Mouse (Mus musculus): ENCODE measurements around the gene Cdk18. TPM values are rescaled to one million over a fixed set of nuclear protein-coding genes. Genes with fewer than 3 reads are reported as not detected.
"Not testable (repeated sequence)": the region's sequence is repeated elsewhere in the genome, so short reads cannot be mapped to it uniquely, and the experiment has no call there.

Gene Cdk18
- total RNA-seq (2021), result 10 to 100 TPM; 14.9 to 22.5 TPM
- polyA plus RNA-seq (2012; rRNA removed), result 36.3 and 42.5 TPM in 2 replicates
- long read RNA-seq, full-length matches to known transcripts, result 11 of 19 reads
- long read RNA-seq, partial matches to known transcripts, result 2 of 19 reads
- long read RNA-seq, other reads (novel, unspliced or antisense), result 6 of 19 reads

DNA sequence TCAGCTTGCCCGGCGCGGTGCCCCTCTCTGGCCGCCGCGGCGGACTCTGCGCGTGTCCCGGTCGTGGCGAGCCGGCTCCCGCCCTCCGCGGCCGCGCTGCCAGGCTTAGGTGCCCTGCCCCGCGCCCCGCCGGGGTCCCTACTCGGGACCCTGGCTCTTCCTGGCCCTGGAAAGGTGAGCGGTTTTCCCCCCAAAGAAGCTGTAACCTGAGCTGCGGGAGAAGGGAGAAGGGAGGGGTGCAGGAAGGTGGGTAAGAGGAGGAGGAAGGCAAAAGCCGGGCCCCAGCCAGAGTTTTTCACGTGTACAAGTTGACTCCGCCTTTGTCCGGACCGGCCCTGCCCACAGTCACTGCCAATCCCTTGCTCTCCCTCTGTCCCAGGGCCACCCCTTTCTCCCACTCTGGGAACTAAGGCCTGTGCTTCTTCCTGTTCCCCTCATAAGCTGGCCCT is at the start of gene Cdk18:
Gene Cdk18, minus strand, starts transcription at position 269 of the 449 bp plus-strand sequence.
- DNase-seq, result peak; percentile 91

DNA sequence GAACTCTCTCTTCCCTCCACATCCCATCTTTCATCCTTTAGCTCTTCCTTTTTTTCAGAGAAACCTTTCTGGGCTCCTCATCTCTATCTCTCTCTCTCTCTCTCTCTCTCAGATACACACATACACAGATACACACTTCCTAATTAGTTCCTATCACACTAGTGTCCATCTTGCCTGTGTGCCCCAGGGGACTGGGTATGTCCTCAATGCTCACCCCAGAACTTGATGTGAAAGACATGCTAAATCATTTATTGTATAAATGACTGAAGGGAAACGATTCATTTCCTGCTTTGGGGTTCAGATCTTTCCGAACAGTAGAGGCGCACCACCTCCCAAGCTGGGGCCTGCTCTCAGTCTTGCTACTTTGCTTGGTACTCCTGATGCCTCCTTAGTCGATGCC is 49.7 kb upstream of the Cdk18 start:
- DNase-seq, result no peak

DNA sequence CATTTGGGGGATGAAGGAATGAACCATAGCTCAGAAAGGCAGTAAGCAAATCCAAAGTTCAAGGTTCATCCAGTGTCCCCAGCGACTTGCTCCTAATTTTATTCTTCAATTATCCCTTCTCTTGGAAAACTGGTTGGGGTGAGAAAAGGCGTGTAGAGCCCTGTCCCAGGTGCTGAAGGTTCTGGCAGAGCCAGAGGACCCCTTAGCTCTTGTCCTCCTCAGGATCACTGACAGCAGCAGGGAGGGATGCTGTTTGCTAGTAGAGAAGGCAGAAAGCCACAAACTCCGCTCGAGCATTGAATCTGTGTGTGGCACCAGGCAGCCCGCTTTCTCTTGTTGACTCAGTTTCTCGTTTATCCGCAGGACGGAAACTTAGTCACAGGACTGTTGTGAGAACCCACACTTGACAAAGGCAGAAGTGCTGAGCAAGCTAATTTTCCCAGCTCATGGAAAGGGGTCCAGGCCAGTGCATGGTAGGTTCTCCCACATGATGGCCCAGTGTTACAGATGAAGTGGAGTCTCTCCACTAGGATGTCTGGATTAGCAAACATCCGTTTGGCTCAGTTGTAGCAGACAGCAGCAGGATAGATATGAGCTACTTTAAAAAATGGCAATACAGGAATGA is 49.1 kb upstream of the Cdk18 start:
- DNase-seq, result no peak

DNA sequence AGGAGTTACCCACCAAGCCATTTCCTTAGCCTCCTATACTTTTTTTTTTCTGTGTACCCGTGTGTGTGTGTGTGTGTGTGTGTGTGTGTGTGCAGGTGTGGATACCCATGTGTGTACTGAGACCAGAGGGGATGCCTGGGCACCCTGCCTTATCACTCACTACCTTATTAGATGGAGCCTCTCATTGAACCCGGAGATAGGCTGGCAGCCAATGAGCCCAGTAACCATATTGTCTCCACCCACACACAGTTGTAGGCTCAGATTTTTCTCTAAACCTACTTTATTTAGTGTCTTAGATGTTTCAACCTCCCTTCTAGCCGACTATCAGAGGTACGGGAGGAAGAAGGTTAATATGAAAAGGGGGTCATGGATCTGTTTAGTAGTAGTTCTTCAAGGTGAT is 46.8 kb upstream of the Cdk18 start:
- no peak for DNase-seq

DNA sequence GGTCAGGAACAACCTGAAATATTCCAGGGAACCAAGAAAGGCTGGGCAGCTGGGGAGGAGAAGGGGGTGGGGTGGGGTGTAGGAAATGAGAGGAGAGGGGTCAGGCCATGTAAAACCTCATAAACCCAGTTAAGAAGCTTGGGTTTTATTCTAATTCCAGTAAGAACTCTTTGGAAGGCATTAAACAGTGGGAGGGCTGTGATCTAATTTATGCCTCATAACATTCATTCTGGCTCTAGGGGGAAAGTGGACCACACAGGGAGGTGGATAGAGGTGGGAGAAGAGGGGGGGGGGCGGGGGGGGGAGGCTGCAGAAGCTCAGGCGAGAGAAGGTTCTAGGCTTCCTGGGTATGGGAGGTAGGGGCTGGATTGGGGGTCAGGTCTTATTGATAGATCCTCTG is 32.1 kb upstream of the Cdk18 start:
- no peak for DNase-seq

DNA sequence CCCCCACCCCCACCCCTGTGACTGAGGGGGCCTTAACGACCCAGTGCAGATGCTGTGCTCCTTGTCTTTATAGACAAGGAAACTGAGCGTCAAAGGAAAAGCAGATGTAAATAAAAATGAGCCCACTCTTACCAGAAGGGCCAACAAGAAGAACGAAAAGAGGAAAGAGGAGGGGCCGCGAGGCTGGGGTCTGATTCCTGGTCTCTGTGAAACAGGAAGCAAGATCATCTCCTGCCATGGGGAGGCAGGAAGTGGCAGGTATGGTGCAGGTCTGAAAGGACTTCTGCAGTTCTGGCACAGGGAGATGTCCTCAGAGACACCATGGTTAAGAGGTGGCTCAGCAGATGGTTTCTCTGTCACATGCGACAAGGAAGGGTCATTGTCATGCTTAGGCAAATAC is 31.2 kb upstream of the Cdk18 start:
- DNase-seq, result no peak

DNA sequence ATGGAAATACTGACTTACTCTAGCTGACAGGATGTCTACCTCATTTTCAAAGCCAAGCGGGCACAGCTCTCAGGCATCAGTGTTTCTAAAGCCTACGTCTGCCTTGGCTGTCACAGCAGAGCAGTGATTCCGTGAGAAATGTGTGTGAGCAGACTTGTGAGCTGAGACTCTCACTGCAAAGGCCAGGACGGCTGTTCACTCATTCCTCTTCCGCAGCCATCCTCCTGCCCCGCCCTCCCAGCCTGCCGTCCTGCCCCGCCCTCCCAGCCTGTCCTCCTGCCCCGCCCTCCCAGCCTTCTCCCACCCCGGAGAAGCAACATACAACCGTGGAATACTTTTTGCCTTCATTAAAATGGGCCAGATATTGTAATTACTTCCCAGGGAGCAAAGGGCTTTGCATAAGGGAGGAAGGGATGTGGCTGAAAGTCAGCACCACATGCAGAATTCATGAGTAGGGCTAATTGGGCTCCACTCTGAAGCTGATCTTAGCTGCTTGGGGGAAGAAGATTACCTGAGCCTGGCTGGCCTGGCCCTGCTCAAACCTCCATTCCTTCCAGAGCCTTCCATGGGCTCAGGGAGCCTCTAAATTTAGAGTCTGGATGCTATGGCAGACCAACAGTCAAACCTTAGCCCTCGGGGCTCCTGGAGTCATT is 28.8 kb upstream of the Cdk18 start:
- DNase-seq, result peak; percentile 44

DNA sequence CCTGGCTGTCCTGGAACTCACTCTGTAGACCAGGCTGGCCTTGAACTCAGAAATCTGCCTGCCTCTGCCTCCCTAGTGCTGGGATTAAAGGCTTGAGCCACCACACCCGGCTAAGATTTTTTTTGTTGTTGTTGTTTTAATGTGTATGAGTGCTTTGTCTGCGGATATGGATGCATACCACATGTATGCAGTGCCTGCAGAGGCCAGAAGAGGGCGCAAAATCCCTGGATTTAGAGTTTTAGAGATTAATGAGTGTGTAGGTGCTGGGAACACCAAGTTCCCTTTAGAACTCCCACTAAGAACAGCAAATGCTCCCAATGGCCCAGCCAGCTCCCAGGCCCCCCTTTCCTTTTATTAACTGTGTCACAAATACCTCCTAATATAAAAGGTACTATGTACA is 26.4 kb upstream of the Cdk18 start:
- no peak for DNase-seq

DNA sequence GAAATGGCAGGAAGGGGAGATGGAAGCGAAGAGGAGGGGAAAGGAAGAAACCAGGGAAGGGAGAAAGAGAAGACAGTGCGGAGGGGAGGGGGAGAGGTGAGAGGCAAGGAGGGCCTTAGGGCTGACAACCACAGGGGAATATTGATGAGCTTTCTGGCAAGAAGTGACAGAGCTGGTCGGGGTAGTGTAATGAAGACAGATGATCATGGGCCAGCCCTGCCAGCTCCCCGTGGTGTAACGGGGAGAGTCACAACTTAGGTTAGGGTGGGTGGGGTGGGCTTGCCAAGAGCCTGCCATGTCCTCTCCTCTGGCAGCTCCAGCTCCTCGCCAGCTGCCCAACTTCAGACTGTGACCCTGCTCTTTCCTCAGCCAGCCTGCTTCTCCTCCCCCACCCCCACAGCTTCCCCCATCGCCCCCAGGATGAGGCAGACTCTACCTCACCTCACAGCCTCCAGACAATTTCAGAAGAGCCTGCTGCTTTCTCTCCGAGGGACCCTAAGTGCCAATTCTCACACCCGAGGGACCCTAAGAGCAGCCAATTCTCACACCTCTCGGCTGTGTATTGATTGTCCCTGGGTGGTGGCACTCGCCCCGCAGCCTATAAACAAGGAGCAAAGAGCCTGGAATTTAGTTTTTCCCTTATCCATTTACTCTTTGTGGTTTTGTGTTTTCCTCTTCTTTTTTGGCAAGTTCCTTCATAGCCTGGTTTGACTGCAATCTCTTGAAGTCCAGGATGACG is 25.5 kb upstream of the Cdk18 start:
- DNase-seq, result no peak

DNA sequence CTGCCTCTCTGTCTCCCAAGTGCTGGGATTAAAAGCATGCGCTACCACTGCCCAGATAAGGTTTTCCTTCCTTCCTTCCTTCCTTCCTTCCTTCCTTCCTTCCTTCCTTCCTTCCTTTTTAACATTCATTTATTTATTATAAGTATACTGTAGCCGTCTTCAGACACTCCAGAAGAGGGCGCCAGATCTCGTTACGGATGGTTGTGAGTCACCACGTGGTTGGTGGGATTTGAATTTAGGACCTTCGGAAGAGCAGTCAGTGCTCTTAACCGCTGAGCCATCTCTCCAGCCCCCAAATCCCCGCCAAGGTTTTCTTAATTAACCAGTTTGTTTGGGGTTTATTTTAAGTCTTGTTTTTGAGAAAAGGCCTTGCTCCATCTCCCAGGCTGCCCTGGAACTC is 23.1 kb upstream of the Cdk18 start:
- DNase-seq, result not testable (repeated sequence)

DNA sequence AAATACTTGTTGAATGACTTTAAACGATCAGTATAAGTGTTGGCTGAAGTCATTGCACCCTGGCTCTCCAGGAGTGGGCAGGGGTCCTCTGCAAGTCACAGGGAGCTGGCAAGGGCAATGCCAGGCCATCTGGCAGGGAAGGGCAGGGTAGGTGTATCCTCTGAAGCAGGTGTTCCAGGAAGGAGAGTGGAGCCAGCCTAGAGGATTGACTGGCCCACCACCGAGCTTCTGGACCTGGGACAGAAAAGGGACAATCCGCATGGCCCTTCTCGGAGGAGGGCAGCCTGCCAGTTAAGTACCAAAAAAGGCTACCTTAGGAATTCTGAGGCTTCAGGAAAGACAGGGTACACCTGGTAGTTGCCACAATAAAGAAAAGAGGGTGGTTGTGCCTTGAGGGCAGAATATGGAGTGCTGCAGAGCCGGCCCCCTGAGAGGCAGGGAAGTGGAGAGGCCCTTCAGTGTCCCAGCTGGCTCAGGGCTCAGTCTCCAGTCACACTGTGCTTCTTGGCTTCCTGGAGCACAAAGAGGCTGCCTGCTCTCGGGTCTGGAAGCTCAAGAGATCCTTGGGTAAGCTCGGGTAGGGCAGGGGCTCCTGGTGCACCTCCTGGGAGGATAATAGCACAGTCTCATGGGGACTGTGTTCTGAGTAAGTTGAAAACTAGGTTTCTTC is 21.9 kb upstream of the Cdk18 start:
- DNase-seq, result no peak

DNA sequence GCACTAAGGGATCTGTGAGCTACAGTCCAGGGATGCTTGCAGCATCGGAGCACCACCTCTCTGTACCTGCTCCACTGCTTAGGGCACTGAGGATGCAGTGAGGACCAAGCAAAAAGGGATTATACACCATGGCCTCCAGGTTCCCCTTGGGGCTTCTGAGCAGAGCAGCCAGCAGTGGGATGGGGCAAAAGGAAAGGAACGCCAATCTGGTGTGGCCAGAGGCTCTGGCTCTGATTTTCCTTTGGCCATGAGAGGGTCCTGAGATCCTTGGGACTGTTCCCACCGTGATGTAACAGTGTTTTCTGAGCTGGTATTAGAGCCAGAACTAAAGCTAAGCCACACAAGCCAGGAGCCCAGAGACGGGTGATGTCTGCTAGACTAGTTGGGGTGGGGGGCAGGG is 20.2 kb upstream of the Cdk18 start:
- DNase-seq, result no peak

DNA sequence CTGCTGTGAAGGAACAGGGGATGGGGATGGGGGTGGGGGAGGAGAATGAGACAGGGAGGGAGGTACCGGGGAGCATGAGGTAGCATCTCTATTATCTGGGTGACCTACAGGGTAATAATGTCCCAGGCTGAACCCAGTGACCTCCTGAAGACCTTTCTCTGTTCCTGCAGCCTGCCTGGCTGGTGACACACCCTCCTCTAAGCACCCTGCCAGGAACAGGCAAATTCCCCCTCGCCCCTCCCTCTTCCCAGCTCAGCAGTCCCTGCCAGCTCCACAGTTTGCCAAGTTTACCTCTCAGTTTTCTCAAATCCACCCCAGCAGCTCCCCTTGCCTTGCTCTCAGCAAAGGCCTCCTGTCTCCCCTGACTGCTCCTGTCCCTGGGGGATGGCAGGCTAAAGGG is 19.3 kb upstream of the Cdk18 start:
- no peak for DNase-seq

DNA sequence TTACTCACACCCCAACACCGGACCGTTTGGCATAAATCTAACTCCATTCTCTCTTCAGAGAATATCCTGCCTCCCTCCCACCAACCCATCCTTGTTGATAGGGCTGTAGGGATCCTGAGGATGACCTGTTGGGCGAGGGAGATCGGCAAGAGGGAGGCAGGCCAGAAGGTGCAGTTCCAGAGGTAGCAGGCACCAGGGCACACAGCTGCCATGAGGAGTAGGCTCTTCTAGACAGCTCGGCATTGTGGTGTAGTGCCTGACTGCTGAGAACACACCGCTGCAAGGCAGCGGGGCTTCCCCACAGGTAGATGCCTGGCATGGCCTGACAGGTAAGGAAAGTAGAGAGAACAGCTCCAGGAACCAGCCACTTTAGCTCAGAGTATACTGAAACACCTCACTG is 18.3 kb upstream of the Cdk18 start:
- DNase-seq, result no peak

DNA sequence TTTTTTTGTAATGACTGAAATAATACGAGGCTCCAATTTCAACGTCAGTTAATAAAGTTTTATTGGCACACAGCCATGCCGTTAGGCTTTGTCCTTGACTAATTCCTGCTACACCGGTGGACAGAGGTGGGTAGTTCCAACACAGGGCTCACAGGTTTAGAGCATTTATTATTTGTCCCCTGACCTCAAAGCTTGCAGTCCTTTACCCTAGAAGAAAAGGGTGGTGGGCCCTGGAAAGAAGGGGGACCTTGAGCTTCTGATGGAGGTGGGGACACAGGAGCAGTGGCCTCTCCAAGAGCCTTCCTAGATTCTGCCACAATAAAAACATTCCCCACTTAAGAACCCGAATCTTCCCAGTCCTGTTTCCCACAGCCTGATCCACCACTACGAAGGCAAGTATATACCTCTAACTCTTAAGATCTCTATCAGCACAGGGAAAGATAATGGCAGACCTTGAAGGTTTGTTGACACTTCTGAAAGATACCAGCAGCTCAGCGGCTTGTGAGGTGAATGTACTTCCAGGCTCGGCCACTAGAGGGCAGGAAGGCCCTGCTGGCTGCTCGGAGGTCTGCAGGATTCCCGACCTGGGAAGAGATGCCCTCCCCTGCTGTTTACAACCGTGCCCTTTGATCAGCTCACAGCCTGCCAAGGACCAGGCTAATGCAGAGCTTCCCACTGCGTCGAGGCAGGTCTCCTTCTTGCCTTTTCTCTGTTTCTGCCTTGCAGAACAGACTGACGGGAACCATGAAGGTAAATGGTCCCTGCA is 17.7 kb upstream of the Cdk18 start:
- DNase-seq, result peak; percentile 84

DNA sequence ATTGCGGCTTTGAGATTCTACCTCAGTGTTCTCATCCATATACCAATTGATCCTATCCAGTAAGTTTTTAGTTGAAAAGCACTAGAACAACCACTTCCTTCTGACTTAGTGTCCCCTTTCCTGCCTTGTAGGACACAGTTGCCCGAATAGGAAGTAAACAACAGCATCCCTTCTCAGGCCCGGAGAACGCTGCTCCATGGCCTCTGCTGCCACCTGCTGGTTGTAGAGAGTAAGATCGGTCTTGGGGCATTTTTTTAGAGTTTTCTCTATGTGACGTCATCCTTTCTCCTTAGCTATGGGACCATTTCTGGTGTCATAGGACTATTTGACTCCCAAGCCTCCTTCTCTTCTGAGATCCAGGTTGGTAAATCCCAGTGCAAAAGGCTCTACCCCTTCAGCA is 16.3 kb upstream of the Cdk18 start:
- DNase-seq, result peak; percentile 84

DNA sequence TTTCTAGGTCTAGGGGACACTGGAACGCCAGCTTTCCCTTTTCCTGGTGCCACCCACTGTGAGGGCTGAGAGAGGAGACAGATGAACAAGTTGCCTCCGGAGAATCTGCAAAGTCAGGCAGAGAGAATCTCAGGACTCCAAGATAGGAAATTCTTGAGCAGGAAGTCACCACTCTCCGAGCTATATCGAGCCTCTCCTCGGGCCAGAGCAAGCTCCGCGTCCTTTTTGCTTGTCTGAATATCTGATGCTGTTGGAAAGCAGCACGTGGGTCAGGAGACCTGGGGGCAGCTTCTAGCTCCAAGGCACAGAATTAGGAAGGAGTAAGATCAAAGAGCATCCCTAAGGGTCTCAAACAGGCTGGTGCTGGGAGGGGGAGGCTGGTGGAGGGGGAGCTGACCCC is 14.2 kb upstream of the Cdk18 start:
- no peak for DNase-seq

DNA sequence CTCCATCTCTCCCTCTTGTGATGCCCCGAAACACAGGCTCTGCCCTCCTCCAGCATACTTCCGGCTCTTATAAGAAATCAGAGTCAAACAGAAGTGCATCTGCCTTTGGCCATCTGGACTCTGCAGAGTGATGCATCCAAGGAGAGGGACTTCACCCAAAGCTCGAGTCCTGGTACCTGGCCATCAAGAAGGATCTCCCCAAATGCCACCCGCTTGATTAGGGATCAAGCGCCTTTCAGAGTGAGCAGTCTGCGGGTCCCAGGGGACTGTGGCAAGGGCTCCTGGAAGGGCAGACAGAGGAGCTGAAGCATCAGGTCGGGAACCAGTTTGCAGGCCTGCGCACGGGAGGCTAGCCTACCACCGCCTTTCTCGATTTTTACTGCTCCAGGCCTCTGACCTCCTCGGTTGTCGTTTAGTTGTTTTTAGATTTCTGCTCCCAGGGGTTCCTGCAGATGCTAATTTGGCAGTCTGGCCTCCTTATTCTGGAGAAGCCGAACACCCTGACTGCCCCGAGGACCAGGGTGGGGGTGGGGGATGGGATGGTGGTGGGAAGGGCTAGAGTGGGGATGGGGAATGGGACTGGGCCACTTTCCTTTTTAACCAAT is 13.7 kb upstream of the Cdk18 start:
- DNase-seq, result no peak

DNA sequence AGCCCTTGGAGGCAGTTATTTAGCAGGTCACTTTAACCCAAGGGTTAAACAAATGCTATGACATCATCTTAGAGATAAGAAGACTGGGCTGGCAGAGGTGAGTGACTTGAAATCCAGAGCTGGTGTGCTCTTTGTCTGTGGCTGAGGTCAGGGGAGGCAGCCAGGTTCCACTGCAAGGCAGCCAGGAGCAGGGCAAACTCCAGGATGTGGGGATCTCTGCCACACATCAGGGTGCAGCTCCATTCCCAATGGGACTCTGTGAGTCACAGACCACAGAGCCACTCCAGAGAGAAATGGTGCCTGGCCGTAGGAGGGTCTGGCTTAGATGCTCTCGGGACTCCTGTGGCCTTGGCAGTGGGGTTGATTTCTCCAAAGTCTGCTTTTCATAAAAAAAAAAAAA is 12.4 kb upstream of the Cdk18 start:
- DNase-seq, result no peak

DNA sequence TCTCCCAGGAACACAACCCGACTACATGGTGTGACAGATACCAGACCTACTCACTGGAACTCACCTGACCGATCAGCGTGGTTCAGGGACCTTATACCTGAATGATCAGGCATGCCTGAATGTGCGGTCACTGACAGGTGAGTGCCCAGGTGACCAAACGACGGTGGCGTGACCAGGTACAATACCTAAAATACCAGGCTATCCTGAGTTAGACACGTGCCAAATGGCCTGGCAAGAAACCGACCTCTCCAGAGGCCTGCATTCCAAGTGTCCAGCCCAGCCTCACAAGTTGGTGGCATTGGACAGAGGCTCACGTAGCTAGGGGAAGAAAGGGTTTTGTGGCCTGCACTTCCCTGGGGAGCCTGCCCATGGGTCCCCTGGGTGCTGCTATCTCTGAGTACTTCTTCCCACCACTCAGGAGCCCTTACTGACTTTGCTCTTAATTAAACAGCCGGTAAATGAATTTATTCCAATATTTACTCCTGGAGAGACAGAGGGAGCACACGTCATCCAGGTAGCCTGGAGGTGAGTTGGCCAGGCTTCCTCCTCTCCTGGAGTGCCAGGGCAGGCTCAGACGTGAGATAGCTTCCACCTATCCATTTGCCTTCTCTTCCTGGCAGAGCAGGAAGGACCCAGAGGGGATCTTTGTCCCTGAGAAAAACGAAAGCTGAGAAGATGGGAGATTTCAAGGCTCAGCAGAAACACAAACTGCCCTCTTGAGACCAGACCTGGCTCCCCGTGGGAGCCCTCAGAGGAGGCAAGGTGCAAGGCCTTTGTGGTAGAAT is 11.5 kb upstream of the Cdk18 start:
- no peak for DNase-seq

DNA sequence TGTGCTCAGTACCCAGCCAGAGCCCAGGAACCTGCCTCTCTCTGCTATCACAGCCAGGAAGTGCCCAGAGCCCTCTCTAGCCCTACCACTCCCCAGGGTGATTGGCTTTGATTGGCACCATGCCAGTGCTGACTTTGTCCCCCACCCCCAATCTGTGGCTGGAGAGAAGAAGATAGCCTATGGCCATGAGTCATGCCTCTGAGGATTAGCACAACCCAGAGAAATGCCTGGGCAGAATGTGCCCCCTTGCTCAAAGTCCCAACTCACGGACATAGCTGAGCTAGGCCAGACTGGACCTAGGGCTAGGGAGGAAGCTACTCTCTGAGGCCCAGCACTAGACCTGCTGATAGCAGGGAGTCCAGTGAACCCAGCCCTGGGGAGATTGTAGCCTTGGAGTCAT is 10.7 kb upstream of the Cdk18 start:
- DNase-seq, result no peak

Measured in adrenal gland, adult 2 months (tissue).